Mouse (Mus musculus) heart, postnatal 10 days (tissue): Measurements from ENCODE around the gene Lyst. TPM values are rescaled to one million over a fixed set of nuclear protein-coding genes. Genes with fewer than 3 reads are reported as not detected.

Experiments used
- DNase-seq, 2 experiments: peaks; one replicate each; pipeline ENCODE4 v3.0.0; 2021
- intact Hi-C: fragments of 180-260 bp; cut with DNase I; formaldehyde crosslinking; loops from one replicate; pipeline ENCODE4 v1.15.1; 2025
- total RNA-seq, 2 experiments: library from RNA; stranded (reverse); gene quantifications; 2 replicates each; pipeline ENCODE4 v1.2.3; 2021

Lyst gene
- total RNA-seq, 2 experiments from 2014 or later = 12.0 to 15.1 TPM

DNA sequence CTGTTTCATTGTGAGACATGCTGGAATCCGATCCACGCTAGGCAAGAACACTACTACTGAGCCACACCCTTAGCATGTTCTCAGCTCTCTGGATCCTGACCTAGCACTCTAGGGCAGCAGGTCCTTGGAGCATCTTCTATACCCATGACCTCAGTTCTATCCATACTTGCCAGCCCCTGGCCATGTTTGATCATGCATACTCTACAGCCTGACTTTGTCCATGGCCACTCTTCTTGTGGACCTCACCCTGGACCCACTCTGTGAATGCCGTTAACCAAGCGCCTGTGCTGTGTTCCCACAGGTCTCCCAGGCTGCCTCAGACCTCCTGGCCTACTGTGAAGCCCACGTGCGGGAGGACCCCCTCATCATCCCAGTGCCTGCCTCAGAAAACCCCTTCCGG is 234.7 kb downstream of the Lyst start:
- DNase-seq = no peak
- intact Hi-C loops = no loop called here

DNA sequence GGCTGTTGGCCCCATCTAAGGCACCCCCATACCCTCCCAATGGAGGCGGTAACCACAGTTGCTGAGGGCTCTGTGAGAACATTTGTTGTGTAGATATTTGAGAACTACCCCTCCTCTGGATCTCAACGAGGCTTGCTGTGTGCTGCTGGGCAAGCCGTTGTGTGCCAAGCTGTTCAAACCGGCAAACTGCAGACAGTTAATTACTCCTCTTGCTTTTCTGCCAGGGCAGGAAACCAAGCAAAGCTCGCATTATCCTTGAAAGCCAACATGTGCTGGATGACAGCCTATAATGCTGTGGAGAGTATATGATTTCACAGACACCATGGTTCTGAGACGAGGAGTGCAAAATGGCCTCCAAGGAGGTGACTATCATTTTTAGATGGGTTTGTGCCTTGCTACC is 236.3 kb downstream of the Lyst start:
- no peak for DNase-seq
- intact Hi-C loops = no loop called here

DNA sequence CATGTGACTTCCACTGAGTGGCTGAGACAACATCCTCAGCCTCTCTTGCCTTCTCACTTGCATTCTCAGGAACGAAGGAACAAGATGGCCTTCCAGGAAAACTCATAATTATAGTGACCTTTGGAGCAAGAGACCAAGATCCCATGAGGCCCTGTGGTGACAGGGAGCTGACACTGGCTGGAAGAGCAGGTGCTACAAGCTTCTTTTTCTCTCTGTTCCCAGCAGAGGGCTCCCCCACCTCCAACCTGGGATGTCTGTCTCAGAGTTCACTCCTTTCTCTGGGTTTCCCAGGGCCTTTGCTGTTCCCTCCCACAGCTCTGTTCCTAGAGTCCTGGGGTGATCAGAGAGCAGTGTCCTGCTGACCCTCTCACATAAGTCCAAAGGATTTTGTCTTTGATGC is 237.9 kb downstream of the Lyst start:
- intact Hi-C loops = no loop called here
- DNase-seq = no peak

Other genes starting within 250 kb of the Lyst start
- 10 to 100 TPM in 1 of 2 experiments, 1 to 10 TPM in 1; 9.1 to 11.6 TPM for gene Gpr137b, start 196.4 kb upstream of the Lyst start, total RNA-seq
- 100 to 1,000 TPM; 202 to 215 TPM for gene Nid1, start 152.8 kb upstream of the Lyst start, total RNA-seq
- under 1 TPM; 0.25 to 0.62 TPM for gene Gng4, start 193.7 kb downstream of the Lyst start, total RNA-seq